Mouse (Mus musculus): ENCODE measurements around the gene Vps52.
A peak's percentile ranks its signal among the peaks of the same experiment; 100 is the strongest.
"Not testable (repeated sequence)": the region's sequence is repeated elsewhere in the genome, so short reads cannot be mapped to it uniquely, and the experiment has no call there.

The Vps52 gene

GRCm38 (mm10) chr17:33968927-33969326 is 13.3 kb downstream of the Vps52 start:
- peak; percentile 63 for DNase-seq

GRCm38 (mm10) chr17:33969394-33969793 is 13.8 kb downstream of the Vps52 start:
- DNase-seq: no peak

- DNase-seq: peak; percentile 72
These were observed 17.1 kb downstream of the Vps52 start for GRCm38 (mm10) chr17:33972691-33973090.

GRCm38 (mm10) chr17:33973572-33973971 is 18.0 kb downstream of the Vps52 start:
- no peak for DNase-seq

- no peak for DNase-seq
These were observed 22.4 kb downstream of the Vps52 start for GRCm38 (mm10) chr17:33977861-33978557.

GRCm38 (mm10) chr17:33978631-33979031 is 23.0 kb downstream of the Vps52 start:
- peak; percentile 65 for DNase-seq

- no peak for DNase-seq
These were observed 24.0 kb downstream of the Vps52 start for GRCm38 (mm10) chr17:33979512-33980050.

GRCm38 (mm10) chr17:33980181-33981035 is 24.8 kb downstream of the Vps52 start:
- DNase-seq: no peak

GRCm38 (mm10) chr17:33981192-33981909 is 25.7 kb downstream of the Vps52 start:
- peak; percentile 95 for DNase-seq

GRCm38 (mm10) chr17:33982136-33982535 is 26.5 kb downstream of the Vps52 start:
- peak; percentile 60 for DNase-seq

- DNase-seq: peak; percentile 88
These were observed 36.4 kb downstream of the Vps52 start for GRCm38 (mm10) chr17:33991788-33992664.

GRCm38 (mm10) chr17:33994959-33995358 is 39.3 kb downstream of the Vps52 start:
- no peak for DNase-seq

- DNase-seq: no peak
These were observed 40.0 kb downstream of the Vps52 start for GRCm38 (mm10) chr17:33995651-33996050.

GRCm38 (mm10) chr17:33997025-33997424 is 41.4 kb downstream of the Vps52 start:
- DNase-seq: not testable (repeated sequence)

GRCm38 (mm10) chr17:33998697-33999096 is 43.1 kb downstream of the Vps52 start:
- not testable (repeated sequence) for DNase-seq

GRCm38 (mm10) chr17:33999341-34000149 is 43.9 kb downstream of the Vps52 start:
- peak; percentile 27 for DNase-seq

GRCm38 (mm10) chr17:34000150-34000537 is 44.5 kb downstream of the Vps52 start, which contains the start of gene H2-K1:
Gene H2-K1 (minus strand): TSS chr17:34000347.
- peak; percentile 78 for DNase-seq

GRCm38 (mm10) chr17:34000796-34001195 is 45.2 kb downstream of the Vps52 start:
- DNase-seq: not testable (repeated sequence)

GRCm38 (mm10) chr17:34003426-34003825 is 47.8 kb downstream of the Vps52 start:
- DNase-seq: peak; percentile 54

- no peak for DNase-seq
These were observed 51.0 kb downstream of the Vps52 start for GRCm38 (mm10) chr17:34006570-34006969.

GRCm38 (mm10) chr17:34010156-34010555 is 54.5 kb downstream of the Vps52 start:
- no peak for DNase-seq
